Mouse (Mus musculus) liver, embryonic 16.5 days (tissue): Measurements from ENCODE around the gene Rbm14. TPM values are rescaled to one million over a fixed set of nuclear protein-coding genes. Genes with fewer than 3 reads are reported as not detected.

Experiments
- ATAC-seq: fragments of 200-750 bp; cut with Nextera tagmentation; 2 replicates; pipeline ENCODE4 v1.8.0; 2017; ENCODE audit warnings: low read depth, mild to moderate bottlenecking, moderate number of reproducible peaks, moderate library complexity
- H3K27ac ChIP-seq: fragments of 300-500 bp; sonication (generic); 2 replicates; pipeline ENCODE4 v1.5.1; 2014; ENCODE audit warnings: mild to moderate bottlenecking, low read length
- H3K27me3 ChIP-seq: fragments of 300-500 bp; sonication (generic); 2 replicates; pipeline ENCODE4 v1.6.1; 2014; ENCODE audit warnings: low read depth, low read length, mixed read lengths; ENCODE audit not compliant: control insufficient read depth, insufficient read depth
- H3K36me3 ChIP-seq: fragments of 300-500 bp; sonication (generic); 2 replicates; pipeline ENCODE4 v1.6.1; 2014; ENCODE audit warnings: mild to moderate bottlenecking; ENCODE audit not compliant: control insufficient read depth, insufficient read depth
- H3K4me1 ChIP-seq: fragments of 300-500 bp; sonication (generic); 2 replicates; pipeline ENCODE4 v1.6.1; 2014; ENCODE audit warnings: low read depth, low read length, mixed read lengths; ENCODE audit not compliant: control insufficient read depth
- H3K4me2 ChIP-seq: fragments of 300-500 bp; sonication (generic); 2 replicates; pipeline ENCODE4 v1.6.1; 2014; ENCODE audit warnings: low read depth, low read length, mixed read lengths
- H3K4me3 ChIP-seq: fragments of 300-500 bp; sonication (generic); 2 replicates; pipeline ENCODE4 v1.5.1; 2014; ENCODE audit warnings: low read depth, mild to moderate bottlenecking, low read length
- H3K9ac ChIP-seq: fragments of 300-500 bp; sonication (generic); 2 replicates; pipeline ENCODE4 v1.6.1; 2014; ENCODE audit warnings: low read depth, low read length
- H3K9me3 ChIP-seq: fragments of 300-500 bp; sonication (generic); replicated peaks from 2 replicates; pipeline ENCODE4 v1.6.1; 2016; ENCODE audit warnings: low read length; ENCODE audit not compliant: control insufficient read depth
- WGBS: fragments of 180-500 bp; shearing (Covaris S2); extraction: QIAGEN DNeasy Blood & Tissue Kit; methylation state at CpG from one replicate; pipeline ENCODE4 v1.1.7; 2014; ENCODE audit not compliant: insufficient replicate concordance; 5-methylcytosine and 5-hydroxymethylcytosine counted together
- polyA plus RNA-seq: library from polyadenylated mRNA; unstranded; fragments of >200 nt; fragmentation: Nextera tagmentation; extraction: Ambion mirVana; gene quantifications from 2 replicates; pipeline ENCODE4 v1.2.1, GENCODE M21; 2015

The Rbm14 gene
- polyA plus RNA-seq, 1 experiment from 2014 or later: 41.2 TPM

- H3K27me3 ChIP-seq: no peaks in the 10 kb centered on the region
- H3K4me1 ChIP-seq: peaks cover 1% of the 10 kb centered on the region
- 95% methylated on average over 7 of the region's 7 CpGs for WGBS
- ATAC-seq: 0 out of 2 replicates have a peak, but pooled peaks have one; percentile 16
- H3K4me2 ChIP-seq: no peak overlapping the region
- peaks cover 45% of the 10 kb centered on the region for H3K36me3 ChIP-seq
- H3K4me3 ChIP-seq: no peak overlapping the region
- no peak overlapping the region for H3K9ac ChIP-seq
- H3K27ac ChIP-seq: no peak overlapping the region
- H3K9me3 ChIP-seq: no peaks in the 10 kb centered on the region
Observed at GRCm38 (mm10) chr19:4802691-4803091, 8.7 kb downstream of the Rbm14 start.

DNA sequence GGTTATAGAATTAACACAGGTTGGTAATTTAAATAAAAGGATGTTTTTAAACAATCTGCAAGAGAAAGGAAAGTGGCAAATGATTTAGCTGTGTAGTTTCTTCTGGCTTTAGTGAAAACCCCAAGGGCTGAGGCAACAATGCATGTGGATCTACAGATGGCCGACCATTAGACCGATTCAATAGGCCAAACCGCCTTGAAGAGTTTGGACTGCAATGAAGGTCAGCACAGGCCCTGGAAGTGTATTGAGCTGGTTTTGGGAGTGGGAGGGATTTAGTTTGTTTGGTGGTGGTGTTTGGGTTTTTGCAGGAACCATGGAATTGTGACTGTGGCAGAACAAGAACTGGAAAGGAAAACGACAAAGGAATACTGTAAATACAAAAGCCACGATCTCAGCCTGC, 12.4 kb downstream of the Rbm14 start:
- H3K4me1 ChIP-seq: peaks cover 31% of the 10 kb centered on the region
- H3K4me3 ChIP-seq: no peak overlapping the region
- H3K36me3 ChIP-seq: peaks cover 45% of the 10 kb centered on the region
- H3K27ac ChIP-seq: no peak overlapping the region
- no peak overlapping the region for H3K9ac ChIP-seq
- H3K27me3 ChIP-seq: no peaks in the 10 kb centered on the region
- 87% methylated on average over 5 of the region's 5 CpGs for WGBS
- H3K9me3 ChIP-seq: no peaks in the 10 kb centered on the region
- H3K4me2 ChIP-seq: no peak overlapping the region
- ATAC-seq: no peak

GRCm38 (mm10) chr19:4797846-4798245, 13.6 kb downstream of the Rbm14 start:
- peaks cover 32% of the 10 kb centered on the region for H3K4me1 ChIP-seq
- H3K27ac ChIP-seq: no peak overlapping the region
- no peak overlapping the region for H3K4me2 ChIP-seq
- 93% methylated on average over 2 of the region's 2 CpGs for WGBS
- H3K9ac ChIP-seq: no peak overlapping the region
- H3K36me3 ChIP-seq: peaks cover 36% of the 10 kb centered on the region
- no peaks in the 10 kb centered on the region for H3K27me3 ChIP-seq
- H3K4me3 ChIP-seq: no peak overlapping the region
- no peak for ATAC-seq
- H3K9me3 ChIP-seq: no peaks in the 10 kb centered on the region

DNA sequence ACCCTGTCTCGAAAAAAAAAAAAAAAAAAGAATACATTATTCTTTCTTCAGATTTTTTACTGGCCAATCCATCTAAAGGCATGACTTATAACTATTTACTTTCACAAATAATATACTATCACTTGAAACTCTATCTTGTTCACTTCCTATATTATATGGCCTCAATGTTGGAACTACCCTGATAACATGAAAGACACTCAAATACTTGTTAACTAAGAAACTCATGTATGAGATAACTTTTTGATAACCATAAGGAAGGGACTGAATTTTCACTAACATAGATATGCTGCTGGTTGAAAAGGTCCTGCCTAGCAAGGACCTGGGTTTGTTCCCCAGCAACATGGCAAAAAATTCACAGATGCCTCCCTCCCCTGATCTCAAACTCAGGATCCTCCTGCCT, 15.5 kb downstream of the Rbm14 start:
- no peak for ATAC-seq
- Histone ChIP-seq H3K27ac (peak overlapping the region; percentile 43; the same call in 1 of the 2 replicates), H3K4me2 (no peak overlapping the region), H3K4me1 (peaks cover 45% of the 10 kb centered on the region), H3K36me3 (peaks cover 28% of the 10 kb centered on the region), H3K9ac (no peak overlapping the region), H3K27me3 (no peaks in the 10 kb centered on the region), H3K4me3 (no peak overlapping the region), H3K9me3 (no peaks in the 10 kb centered on the region)
- WGBS: 69% methylated on average over 1 of the region's 1 CpGs

- peaks cover 52% of the 10 kb centered on the region for H3K4me1 ChIP-seq
- H3K27ac ChIP-seq: peak within 1 kb of the TSS; percentile 93
- H3K4me2 ChIP-seq: peak within 1 kb of the TSS; percentile 89
- H3K27me3 ChIP-seq: no peaks in the 10 kb centered on the region
- H3K4me3 ChIP-seq: peak within 1 kb of the TSS; percentile 87
- under 1% methylated on average over 31 of the region's 31 CpGs for WGBS
- peaks cover 24% of the 10 kb centered on the region for H3K36me3 ChIP-seq
- H3K9ac ChIP-seq: peak within 1 kb of the TSS; percentile 82
- ATAC-seq: peak; percentile 95
- no peaks in the 10 kb centered on the region for H3K9me3 ChIP-seq
Observed at GRCm38 (mm10) chr19:4793831-4794422, 17.5 kb downstream of the Rbm14 start, which contains the start of gene Rbm4. Gene Rbm4, minus strand, starts transcription at chr19:4793901.

GRCm38 (mm10) chr19:4793281-4793830, 18.1 kb downstream of the Rbm14 start:
- Histone ChIP-seq H3K9ac (peak overlapping the region; percentile 82), H3K4me3 (peak overlapping the region; percentile 87), H3K4me1 (peaks cover 52% of the 10 kb centered on the region), H3K4me2 (peak overlapping the region; percentile 86), H3K27me3 (no peaks in the 10 kb centered on the region), H3K9me3 (no peaks in the 10 kb centered on the region), H3K36me3 (peaks cover 29% of the 10 kb centered on the region), H3K27ac (peak overlapping the region; percentile 93)
- ATAC-seq: peak; percentile 40
- under 1% methylated on average over 16 of the region's 16 CpGs for WGBS

- H3K36me3 ChIP-seq: peaks cover 64% of the 10 kb centered on the region
Observed at GRCm38 (mm10) chr19:4786313-4786712, 25.1 kb downstream of the Rbm14 start.

DNA sequence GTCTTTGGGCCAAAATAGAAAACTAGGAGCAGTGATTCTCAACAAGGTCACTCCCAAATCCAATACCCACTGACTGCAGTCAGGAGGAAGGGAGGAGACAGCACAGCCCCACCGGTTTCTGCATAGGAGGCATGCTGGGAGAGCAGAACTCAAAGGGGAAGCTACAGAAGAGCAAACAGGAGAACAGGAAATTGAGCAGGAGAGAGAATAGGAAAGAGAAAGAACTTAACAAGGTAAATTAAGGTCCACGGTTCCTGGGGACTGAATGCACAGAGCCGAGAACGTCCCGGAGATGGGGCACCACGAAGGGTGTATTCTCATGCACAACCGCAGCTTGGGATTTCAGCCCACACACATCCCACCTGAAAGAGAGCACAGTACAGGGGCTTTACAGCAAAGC, 26.2 kb downstream of the Rbm14 start:
- Histone ChIP-seq H3K36me3 (peaks cover 53% of the 10 kb centered on the region), H3K27ac (no peak overlapping the region), H3K9ac (no peak overlapping the region), H3K27me3 (no peaks in the 10 kb centered on the region), H3K4me1 (peaks cover 1% of the 10 kb centered on the region), H3K4me2 (no peak overlapping the region), H3K4me3 (no peak overlapping the region), H3K9me3 (no peaks in the 10 kb centered on the region)
- ATAC-seq: no peak
- 76% methylated on average over 7 of the region's 7 CpGs for WGBS

More at GRCm38 (mm10) chr19:4786313-4786712, 25.1 kb downstream of the Rbm14 start:
- H3K27me3 ChIP-seq: no peaks in the 10 kb centered on the region
- no peak overlapping the region for H3K4me3 ChIP-seq
- peaks cover 10% of the 10 kb centered on the region for H3K4me1 ChIP-seq
- H3K9me3 ChIP-seq: no peaks in the 10 kb centered on the region
- H3K4me2 ChIP-seq: no peak overlapping the region
- 81% methylated on average over 2 of the region's 2 CpGs for WGBS
- ATAC-seq: 0 out of 2 replicates have a peak, but pooled peaks have one; percentile 60
- H3K9ac ChIP-seq: no peak overlapping the region
- H3K27ac ChIP-seq: no peak overlapping the region

DNA sequence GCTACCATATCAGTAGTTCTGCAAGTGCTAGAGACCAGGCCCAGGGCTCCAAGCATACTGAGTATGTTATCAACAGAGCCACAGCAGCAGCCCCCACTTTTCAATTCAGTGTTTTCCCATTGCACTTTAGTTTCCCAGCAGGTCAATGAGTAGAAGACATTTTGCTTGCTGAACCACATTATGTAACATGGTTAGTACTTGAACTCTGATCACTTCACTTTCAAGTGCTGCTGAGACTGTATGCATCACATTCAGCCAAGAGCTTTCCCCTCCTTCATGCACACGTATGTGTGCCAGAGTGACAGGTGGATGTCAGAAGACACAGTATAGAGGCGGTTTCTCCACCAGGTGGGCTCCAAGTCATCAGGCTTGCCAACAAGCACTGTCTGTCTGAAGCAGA, 28.5 kb downstream of the Rbm14 start:
- H3K9me3 ChIP-seq: no peaks in the 10 kb centered on the region
- WGBS: 92% methylated on average over 2 of the region's 2 CpGs
- no peak overlapping the region for H3K27ac ChIP-seq

More for the DNA sequence above, 28.5 kb downstream of the Rbm14 start:
- H3K36me3 ChIP-seq: peaks cover 48% of the 10 kb centered on the region
- no peaks in the 10 kb centered on the region for H3K4me1 ChIP-seq
- no peaks in the 10 kb centered on the region for H3K27me3 ChIP-seq
- no peak for ATAC-seq
- H3K9ac ChIP-seq: no peak overlapping the region
- no peak overlapping the region for H3K4me2 ChIP-seq
- no peak overlapping the region for H3K4me3 ChIP-seq
